Mouse (Mus musculus): ENCODE data around the gene Tas2r126. TPM values are rescaled to one million over a fixed set of nuclear protein-coding genes. Genes with fewer than 3 reads are reported as not detected.

The Tas2r126 gene
- polyA plus RNA-seq, 1 experiment: not detected

DNA sequence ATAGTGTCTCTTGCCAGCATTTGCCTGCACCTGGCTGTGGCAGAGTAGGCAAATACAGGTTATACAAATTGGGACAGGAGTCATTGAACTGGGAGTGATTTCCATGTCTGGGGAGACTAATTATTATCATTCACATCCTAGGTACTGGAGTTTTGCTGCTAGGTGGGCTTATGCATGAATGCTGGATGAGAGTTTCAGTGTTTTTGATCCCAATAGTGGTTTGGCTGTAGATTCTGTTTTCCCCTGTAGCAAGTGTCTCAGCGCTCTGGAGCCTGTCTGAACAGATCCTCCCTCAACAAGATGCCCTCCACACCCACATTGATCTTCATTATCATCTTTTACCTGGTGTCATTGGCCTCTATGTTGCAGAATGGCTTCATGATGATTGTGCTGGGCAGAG lies 34.4 kb upstream of the Tas2r126 start, which contains the start of gene Tas2r143:
Tas2r143 (plus strand) TSS at position 301 of the 400 bp plus-strand sequence.
- Histone ChIP-seq H3K4me3 (ENCODE audit: low read depth, low read length) (no peak within 1 kb of the TSS), H3K27ac (ENCODE audit: insufficient read depth, low read depth, low read length) (no peak within 1 kb of the TSS), H3K4me1 (ENCODE audit: control insufficient read depth, insufficient read depth, insufficient read length, low read length) (no peaks in the 10 kb centered on the region), H3K27me3 (ENCODE audit: control insufficient read depth, insufficient read depth, low read length) (no peaks in the 10 kb centered on the region), H3K36me3 (ENCODE audit: control insufficient read depth, insufficient read depth, low read length) (no peaks in the 10 kb centered on the region)
- TF ChIP-seq POLR2A (IDR thresholded peaks at IDR 0.05; ENCODE audit: low read depth, low read length) (no peak), CTCF (IDR thresholded peaks at IDR 0.05; ENCODE audit: extremely low read depth, insufficient read length, insufficient replicate concordance, low read depth, low read length) (no peak)
- 78% methylated on average over 1 of the region's 1 CpGs for WGBS

- H3K4me3 ChIP-seq (ENCODE audit: low read depth, low read length): no peak within 1 kb of the TSS
- no peaks in the 10 kb centered on the region for H3K36me3 ChIP-seq (ENCODE audit: control insufficient read depth, insufficient read depth, low read length)
- no peaks in the 10 kb centered on the region for H3K27me3 ChIP-seq (ENCODE audit: control insufficient read depth, insufficient read depth, low read length)
- TF ChIP-seq POLR2A (IDR thresholded peaks at IDR 0.05; ENCODE audit: low read depth, low read length) (no peak), CTCF (IDR thresholded peaks at IDR 0.05; ENCODE audit: extremely low read depth, insufficient read length, insufficient replicate concordance, low read depth, low read length) (no peak)
- H3K27ac ChIP-seq (ENCODE audit: insufficient read depth, low read depth, low read length): no peak within 1 kb of the TSS
- H3K4me1 ChIP-seq (ENCODE audit: control insufficient read depth, insufficient read depth, insufficient read length, low read length): no peaks in the 10 kb centered on the region
- 81% methylated on average over 2 of the region's 2 CpGs for WGBS
Observed at GRCm38 (mm10) chr6:42405134-42405533, 29.2 kb upstream of the Tas2r126 start, which contains the start of gene Tas2r135. Tas2r135 (plus strand) TSS chr6:42405434.

DNA sequence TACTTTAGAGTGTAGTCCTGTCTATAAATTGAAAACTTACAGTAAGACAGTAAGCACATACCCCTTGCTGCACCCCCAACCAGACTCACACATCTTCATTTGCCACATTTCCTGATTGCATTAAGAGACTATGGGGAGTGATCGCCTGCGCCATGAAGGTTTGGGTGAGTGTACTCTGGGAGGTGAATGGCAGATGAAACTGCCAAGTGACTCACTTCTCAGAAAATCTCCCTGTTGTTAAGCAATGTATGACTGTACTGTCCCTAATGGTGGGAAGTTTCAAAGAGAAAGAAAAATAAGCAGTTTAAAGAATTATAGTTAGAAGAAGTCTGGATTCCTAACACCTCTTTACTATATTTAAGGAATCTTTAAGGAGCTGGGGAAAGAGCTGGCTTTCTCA lies 14.9 kb upstream of the Tas2r126 start:
- Histone ChIP-seq H3K27ac (ENCODE audit: insufficient read depth, low read depth, low read length) (no peak overlapping the region), H3K36me3 (ENCODE audit: control insufficient read depth, insufficient read depth, low read length) (no peaks in the 10 kb centered on the region), H3K4me1 (ENCODE audit: control insufficient read depth, insufficient read depth, insufficient read length, low read length) (no peaks in the 10 kb centered on the region), H3K27me3 (ENCODE audit: control insufficient read depth, insufficient read depth, low read length) (no peaks in the 10 kb centered on the region), H3K4me3 (ENCODE audit: low read depth, low read length) (no peak overlapping the region)
- no peak for TF ChIP-seq POLR2A (IDR thresholded peaks at IDR 0.05; ENCODE audit: low read depth, low read length)
- no peak for TF ChIP-seq CTCF (IDR thresholded peaks at IDR 0.05; ENCODE audit: extremely low read depth, insufficient read length, insufficient replicate concordance, low read depth, low read length)
- WGBS: 82% methylated on average over 2 of the region's 2 CpGs

- Histone ChIP-seq H3K27ac (ENCODE audit: insufficient read depth, low read depth, low read length) (no peak overlapping the region), H3K36me3 (ENCODE audit: control insufficient read depth, insufficient read depth, low read length) (no peaks in the 10 kb centered on the region), H3K27me3 (ENCODE audit: control insufficient read depth, insufficient read depth, low read length) (no peaks in the 10 kb centered on the region), H3K4me3 (ENCODE audit: low read depth, low read length) (no peak overlapping the region), H3K4me1 (ENCODE audit: control insufficient read depth, insufficient read depth, insufficient read length, low read length) (no peaks in the 10 kb centered on the region)
- TF ChIP-seq CTCF (IDR thresholded peaks at IDR 0.05; ENCODE audit: extremely low read depth, insufficient read length, insufficient replicate concordance, low read depth, low read length) (no peak), POLR2A (IDR thresholded peaks at IDR 0.05; ENCODE audit: low read depth, low read length) (no peak)
- WGBS: 43% methylated on average over 2 of the region's 2 CpGs
Observed at GRCm38 (mm10) chr6:42421439-42421838, 12.9 kb upstream of the Tas2r126 start.

DNA sequence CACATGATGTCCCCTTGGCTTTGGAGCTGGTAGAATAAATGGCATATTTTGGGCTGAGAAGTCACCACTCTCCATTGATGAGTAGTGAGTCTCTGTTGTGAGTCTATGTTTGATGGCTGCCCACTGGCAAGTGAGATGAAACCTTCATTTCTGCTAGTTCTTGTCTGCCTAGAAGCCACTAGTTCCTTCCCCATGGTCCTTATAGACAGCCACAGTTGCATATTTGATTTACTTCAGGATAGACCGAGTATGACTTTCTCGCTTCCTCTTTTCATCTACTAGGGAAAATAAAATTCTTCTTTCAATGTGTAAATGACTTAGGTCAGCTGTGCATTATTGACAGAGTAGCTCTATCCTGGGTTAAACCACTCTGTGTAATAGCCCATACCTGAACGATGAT lies 9.9 kb upstream of the Tas2r126 start:
- Histone ChIP-seq H3K27ac (ENCODE audit: insufficient read depth, low read depth, low read length) (no peak overlapping the region), H3K36me3 (ENCODE audit: control insufficient read depth, insufficient read depth, low read length) (no peaks in the 10 kb centered on the region), H3K4me3 (ENCODE audit: low read depth, low read length) (no peak overlapping the region), H3K27me3 (ENCODE audit: control insufficient read depth, insufficient read depth, low read length) (no peaks in the 10 kb centered on the region), H3K4me1 (ENCODE audit: control insufficient read depth, insufficient read depth, insufficient read length, low read length) (no peaks in the 10 kb centered on the region)
- TF ChIP-seq CTCF (IDR thresholded peaks at IDR 0.05; ENCODE audit: extremely low read depth, insufficient read length, insufficient replicate concordance, low read depth, low read length) (no peak), POLR2A (IDR thresholded peaks at IDR 0.05; ENCODE audit: low read depth, low read length) (no peak)
- whole genome bisulfite sequencing: 85% methylated on average over 3 of the region's 3 CpGs

DNA sequence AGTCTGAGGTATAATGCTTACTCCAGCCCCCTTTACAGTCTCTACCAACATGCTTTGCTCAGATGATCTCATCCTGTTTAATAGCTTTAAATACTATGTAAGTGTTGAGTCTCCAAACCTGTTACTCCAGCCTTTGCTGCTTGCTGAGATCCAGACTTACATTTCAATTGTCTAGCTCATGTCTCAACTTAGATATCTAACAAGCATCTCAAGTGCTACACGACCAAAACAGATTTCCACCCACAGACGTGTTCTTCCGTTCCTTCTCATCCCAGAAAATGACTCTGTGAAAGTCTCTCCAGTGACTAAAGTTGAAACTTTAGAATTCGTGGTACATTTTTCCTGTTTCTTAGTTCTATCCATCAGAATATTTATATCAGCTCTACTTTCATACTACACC lies 8.0 kb upstream of the Tas2r126 start:
- WGBS: 85% methylated on average over 4 of the region's 4 CpGs

GRCm38 (mm10) chr6:42433554-42433953 lies 781 bp upstream of the Tas2r126 start:
- WGBS: 51% methylated on average over 2 of the region's 2 CpGs
- no peak for TF ChIP-seq POLR2A (IDR thresholded peaks at IDR 0.05; ENCODE audit: low read depth, low read length)
- no peak for TF ChIP-seq CTCF (IDR thresholded peaks at IDR 0.05; ENCODE audit: extremely low read depth, insufficient read length, insufficient replicate concordance, low read depth, low read length)
- no peaks in the 10 kb centered on the region for H3K36me3 ChIP-seq (ENCODE audit: control insufficient read depth, insufficient read depth, low read length)
- no peak overlapping the region for H3K27ac ChIP-seq (ENCODE audit: insufficient read depth, low read depth, low read length)
- H3K4me1 ChIP-seq (ENCODE audit: control insufficient read depth, insufficient read depth, insufficient read length, low read length): no peaks in the 10 kb centered on the region
- no peak overlapping the region for H3K4me3 ChIP-seq (ENCODE audit: low read depth, low read length)
- H3K27me3 ChIP-seq (ENCODE audit: control insufficient read depth, insufficient read depth, low read length): no peaks in the 10 kb centered on the region

More for the DNA sequence above, 8.0 kb upstream of the Tas2r126 start:
- Histone ChIP-seq H3K4me3 (ENCODE audit: low read depth, low read length) (no peak overlapping the region), H3K27ac (ENCODE audit: insufficient read depth, low read depth, low read length) (no peak overlapping the region), H3K27me3 (ENCODE audit: control insufficient read depth, insufficient read depth, low read length) (no peaks in the 10 kb centered on the region), H3K4me1 (ENCODE audit: control insufficient read depth, insufficient read depth, insufficient read length, low read length) (no peaks in the 10 kb centered on the region), H3K36me3 (ENCODE audit: control insufficient read depth, insufficient read depth, low read length) (no peaks in the 10 kb centered on the region)
- TF ChIP-seq POLR2A (IDR thresholded peaks at IDR 0.05; ENCODE audit: low read depth, low read length) (no peak), CTCF (IDR thresholded peaks at IDR 0.05; ENCODE audit: extremely low read depth, insufficient read length, insufficient replicate concordance, low read depth, low read length) (no peak)
